Mouse (Mus musculus) A20 (cell line): ENCODE results near the gene Srcap.
A peak's percentile ranks its signal among the peaks of the same experiment; 100 is the strongest.
"Not testable (repeated sequence)": the region's sequence is repeated elsewhere in the genome, so short reads cannot be mapped to it uniquely, and the experiment has no call there.

Source experiments
- DNase-seq: peaks from one replicate; pipeline ENCODE4 v3.0.0-alpha.2; 2011; ENCODE audit warnings: low read depth, low spot score

Gene Srcap

GRCm38 (mm10) chr7:127511808-127512230 is at the start of gene Srcap:
Gene Srcap (plus strand): TSS chr7:127511983.
- DNase-seq = peak; percentile 97

DNA sequence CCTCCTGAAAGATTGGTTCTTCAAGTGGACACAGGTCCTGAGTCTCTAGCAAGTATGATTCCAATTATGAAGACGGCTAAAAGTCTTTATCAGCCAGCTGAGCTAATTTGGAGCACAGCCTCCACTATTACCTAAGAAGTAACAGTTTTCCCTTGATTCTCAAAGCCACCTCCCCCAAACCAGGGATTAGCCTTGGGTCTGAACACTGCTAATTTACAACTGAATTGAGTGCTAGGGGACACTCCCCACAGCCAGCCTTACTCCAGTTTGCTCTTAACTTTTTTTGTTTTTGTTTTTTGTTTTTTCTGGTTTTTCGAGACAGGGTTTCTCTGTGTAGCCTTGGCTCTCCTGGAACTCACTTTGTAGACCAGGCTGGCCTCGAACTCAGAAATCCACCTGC is 46.6 kb upstream of the Srcap start:
- DNase-seq = no peak

DNA sequence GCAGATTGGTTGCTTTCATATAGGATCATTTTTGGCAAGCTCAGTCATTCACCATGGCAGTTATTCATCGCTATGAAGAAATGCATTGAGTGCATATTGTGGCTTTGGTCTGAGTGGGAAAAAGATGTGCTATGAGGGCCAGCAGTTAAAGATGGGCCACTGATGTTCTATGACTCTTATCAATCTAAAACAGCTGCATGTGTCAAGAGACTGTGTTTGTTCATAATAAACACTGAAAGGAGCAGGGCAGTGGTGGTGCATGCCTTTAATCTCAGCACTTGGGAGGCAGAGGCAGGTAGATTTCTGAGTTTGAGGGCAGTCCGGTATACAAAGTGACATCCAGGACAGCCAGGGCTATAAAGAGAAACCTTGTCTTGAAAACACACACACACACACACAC is 46.1 kb upstream of the Srcap start:
- not testable (repeated sequence) for DNase-seq

GRCm38 (mm10) chr7:127466606-127467005 is 45.2 kb upstream of the Srcap start:
- DNase-seq = no peak

DNA sequence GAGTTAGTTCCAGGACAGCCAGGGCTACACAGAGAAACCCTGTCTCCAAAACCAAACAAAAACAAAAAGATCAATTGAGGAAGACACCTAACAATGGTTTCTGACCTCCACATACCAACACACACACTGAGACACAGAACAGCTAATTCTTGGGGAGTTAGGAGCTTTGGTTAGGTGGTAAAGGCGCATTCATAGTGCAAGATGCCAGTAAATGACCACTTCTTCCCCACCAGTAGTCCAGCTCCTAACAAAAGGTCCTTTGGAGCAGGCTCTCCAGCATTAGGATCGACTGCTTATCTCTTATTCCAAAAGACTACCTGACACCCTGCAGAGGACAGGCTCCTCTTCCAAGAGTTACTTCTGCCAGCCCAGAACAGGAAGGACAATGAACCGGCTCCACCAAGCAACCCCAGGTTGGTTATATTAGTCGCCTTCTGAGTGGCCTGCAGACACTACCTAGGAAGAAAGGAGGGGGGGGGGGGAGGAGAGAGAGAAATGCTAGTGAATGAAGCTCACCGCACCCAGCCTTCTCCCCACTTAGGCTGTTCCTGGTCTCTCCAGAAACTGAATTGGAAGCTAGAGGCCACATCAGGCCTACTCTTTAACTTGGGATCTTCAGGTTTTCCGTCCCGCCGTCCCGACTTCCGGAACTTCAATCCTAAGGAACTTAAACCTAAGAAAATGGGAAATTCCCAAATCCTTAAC is 41.6 kb upstream of the Srcap start:
- DNase-seq = peak; percentile 68

DNA sequence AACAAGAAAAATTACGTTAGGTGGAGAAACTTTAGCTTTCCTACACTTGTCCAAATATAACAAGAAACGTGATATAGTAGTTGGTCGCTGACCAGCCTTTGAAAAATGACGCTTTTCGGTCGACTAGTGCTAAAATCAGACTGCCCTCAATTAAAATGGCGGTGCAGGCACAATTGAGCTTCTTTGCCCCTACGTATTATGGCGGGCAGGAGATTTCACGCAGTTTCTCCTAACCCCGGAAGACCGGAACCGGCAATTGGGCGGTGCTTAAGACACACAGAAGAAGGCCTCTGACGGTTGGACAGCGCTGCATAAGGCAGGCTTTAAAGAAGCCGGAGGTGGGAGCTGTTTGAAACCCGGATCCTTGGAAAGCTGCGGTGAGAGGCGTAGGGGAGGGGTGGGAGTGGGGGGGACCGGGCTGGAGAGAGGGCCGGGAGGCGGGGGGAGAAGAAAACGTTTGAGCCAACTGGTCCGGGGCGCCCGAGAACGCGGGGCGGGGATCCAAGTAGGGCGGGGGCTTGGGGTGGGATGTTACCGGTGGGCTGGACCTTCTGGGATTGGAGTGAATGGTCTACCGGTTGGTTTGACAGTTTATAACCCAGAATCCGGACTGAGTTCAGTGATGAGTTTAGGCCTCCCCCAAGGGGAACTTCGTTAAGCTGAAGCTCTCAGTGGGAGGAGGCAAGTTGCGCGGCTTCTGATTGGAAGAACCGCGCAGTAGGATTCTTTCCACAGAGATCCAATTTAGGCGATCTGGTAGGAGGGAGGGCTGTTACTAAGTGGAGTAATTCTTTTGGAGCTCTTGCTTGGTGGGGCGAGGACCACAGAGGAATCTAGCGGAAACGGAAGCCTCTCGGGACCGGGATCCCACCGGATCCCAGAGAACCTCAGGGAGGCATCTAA is 40.8 kb upstream of the Srcap start:
- peak; percentile 96 for DNase-seq

DNA sequence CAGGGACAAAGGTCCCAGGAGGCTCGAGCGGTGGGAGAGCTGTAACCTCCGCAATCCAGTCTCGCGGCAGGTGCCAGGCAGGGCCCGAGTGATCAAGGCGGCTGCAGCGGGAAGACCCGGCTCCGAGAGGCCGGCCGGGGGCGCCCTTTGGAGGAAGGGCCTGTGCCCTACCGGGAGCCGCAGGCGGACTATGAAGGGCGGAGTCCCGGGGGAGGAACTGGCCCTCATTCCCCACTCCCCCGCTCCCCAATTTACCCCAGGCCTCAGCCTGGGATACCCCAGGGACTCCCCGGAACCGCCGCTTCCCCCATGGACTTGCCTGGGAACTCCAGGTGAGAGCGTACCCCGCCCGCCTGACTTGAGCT is 40.2 kb upstream of the Srcap start:
- peak; percentile 74 for DNase-seq

GRCm38 (mm10) chr7:127472060-127472459 is 39.7 kb upstream of the Srcap start:
- no peak for DNase-seq

DNA sequence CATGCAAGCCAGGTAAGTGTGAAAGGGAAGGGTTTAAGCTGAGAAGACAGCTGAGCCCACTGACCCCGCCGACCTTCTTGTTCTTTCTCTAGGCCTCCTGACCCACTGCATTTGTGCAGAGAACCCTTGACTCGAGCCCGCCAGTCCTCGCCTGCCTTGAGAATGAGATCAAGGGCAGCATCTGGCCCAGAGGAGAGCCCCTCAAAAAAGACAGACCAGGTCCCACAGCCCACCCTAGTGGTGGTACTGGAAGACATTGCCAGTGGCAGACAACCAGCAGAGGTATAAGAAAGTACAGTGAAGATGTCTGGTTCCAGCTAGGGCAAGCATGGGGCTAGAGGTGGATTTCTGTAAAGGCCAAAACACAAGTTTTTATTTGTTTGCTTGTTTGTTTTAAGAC is 38.1 kb upstream of the Srcap start:
- peak; percentile 48 for DNase-seq

DNA sequence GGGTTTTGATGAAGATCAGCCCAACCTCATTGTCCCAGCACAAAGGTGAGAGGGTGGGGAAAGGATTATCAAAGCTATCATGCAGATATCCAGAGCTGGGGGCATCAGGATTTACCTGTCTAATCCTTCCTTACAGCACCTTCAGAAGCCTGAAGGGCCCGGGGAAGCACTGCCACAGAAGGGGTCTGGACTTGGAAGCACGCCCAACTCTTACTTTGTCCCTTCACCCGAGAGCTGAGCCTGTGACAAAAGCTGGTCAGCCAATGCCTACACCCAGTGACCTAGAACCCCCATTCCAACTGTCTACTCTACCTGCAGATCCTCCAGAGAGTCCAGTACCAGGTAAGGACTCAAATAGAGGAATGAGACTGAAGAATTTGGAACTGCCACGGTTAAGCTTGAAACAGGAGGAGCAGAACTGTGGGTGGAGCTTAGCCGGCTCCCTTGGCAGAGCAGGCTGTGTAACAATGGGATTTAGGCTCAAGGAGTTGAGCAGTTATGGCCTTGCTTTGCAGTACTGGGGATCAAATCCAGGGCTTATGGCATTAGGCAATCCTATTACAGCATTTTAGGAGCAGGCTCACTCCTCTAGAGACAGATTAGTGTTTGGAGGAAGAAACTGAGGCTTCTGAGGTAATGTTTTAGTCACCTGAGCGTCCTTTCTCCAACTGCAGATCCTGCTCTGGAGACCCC is 37.3 kb upstream of the Srcap start:
- no peak for DNase-seq

- no peak for DNase-seq
Measured at GRCm38 (mm10) chr7:127475186-127475740, 36.5 kb upstream of the Srcap start.

GRCm38 (mm10) chr7:127476336-127476735 is 35.4 kb upstream of the Srcap start:
- DNase-seq = no peak

DNA sequence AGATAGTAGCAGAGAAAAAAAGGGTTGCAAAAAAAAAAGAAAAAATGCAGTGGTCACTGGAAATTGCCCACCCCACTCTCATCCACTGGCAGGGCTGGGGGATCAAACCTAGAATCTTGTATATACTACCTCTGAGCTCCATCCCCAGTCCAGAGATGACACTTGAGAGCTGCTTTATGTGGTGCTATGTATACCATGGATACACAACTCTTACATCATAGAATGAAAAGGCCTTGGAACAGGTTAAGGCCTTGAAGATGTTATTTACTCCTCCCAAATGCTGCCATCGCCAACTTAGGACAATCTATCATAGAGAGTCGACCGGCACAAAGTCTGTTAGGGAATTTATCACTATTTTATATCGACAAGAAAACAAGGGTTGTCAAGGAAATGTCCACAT is 34.9 kb upstream of the Srcap start:
- no peak for DNase-seq

GRCm38 (mm10) chr7:127477687-127478634 is 33.8 kb upstream of the Srcap start:
- peak; percentile 100 for DNase-seq

- DNase-seq = peak; percentile 96
Measured at GRCm38 (mm10) chr7:127478635-127479317, 33.0 kb upstream of the Srcap start, which contains the start of gene Fbrs. Gene Fbrs (plus strand): TSS chr7:127479199.

GRCm38 (mm10) chr7:127479318-127480225 is 32.2 kb upstream of the Srcap start:
- peak; percentile 68 for DNase-seq

GRCm38 (mm10) chr7:127480321-127480720 is 31.5 kb upstream of the Srcap start:
- DNase-seq = peak; percentile 92

DNA sequence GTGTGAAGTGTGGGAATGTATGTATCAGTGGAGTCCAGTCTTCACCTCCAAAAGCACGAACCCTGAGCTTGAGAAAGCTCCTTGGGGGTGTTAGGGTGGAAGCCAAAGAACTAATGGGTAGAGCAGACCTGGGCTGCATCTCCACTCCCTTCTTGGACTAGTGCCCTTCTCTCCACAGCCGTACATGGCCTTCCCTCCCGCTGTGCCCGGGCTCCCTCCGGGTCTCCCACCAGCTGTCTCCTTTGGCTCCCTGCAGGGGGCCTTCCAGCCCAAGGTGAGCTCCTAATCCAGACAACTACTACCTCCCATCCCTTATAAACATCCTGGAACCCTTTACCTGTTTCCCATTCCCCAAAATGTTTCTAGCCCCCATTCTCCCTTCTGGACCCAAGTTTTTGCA is 26.4 kb upstream of the Srcap start:
- no peak for DNase-seq

GRCm38 (mm10) chr7:127488364-127488763 is 23.4 kb upstream of the Srcap start:
- not testable (repeated sequence) for DNase-seq
